Mouse (Mus musculus): Measurements from ENCODE around the gene Eif5a.
A peak's percentile ranks its signal among the peaks of the same experiment; 100 is the strongest.

- TF ChIP-seq POLR2AphosphoS2 (IDR thresholded peaks at IDR 0.05; ENCODE audit: insufficient read length, low read depth) (peak; percentile 52), POLR2A (IDR thresholded peaks at IDR 0.05; ENCODE audit: insufficient read length, low read depth) (no peak), MYOG (IDR thresholded peaks at IDR 0.05; ENCODE audit: control insufficient read depth in 1 of 3, insufficient read depth in 1 of 3, insufficient read length in 2 of 3, low read depth in 2 of 3) (no peak), SRF (IDR thresholded peaks at IDR 0.05; ENCODE audit: control insufficient read depth, insufficient read length, low read depth) (no peak), MAX (IDR thresholded peaks at IDR 0.05; ENCODE audit: low read depth) (no peak), E2F4 (IDR thresholded peaks at IDR 0.05; ENCODE audit: insufficient read depth) (no peak), USF1 (IDR thresholded peaks at IDR 0.05; ENCODE audit: low read depth) (no peak), CEBPB (IDR thresholded peaks at IDR 0.05; ENCODE audit: insufficient read depth, poor library complexity, severe bottlenecking) (no peak), MYOD1 (IDR thresholded peaks at IDR 0.05; ENCODE audit: control insufficient read depth in 1 of 3, insufficient read length in 2 of 3, low read depth in 2 of 3) (no peak), REST (IDR thresholded peaks at IDR 0.05; ENCODE audit: insufficient read depth, insufficient read length) (no peak), TCF12 (IDR thresholded peaks at IDR 0.05; ENCODE audit: insufficient read depth, poor library complexity, severe bottlenecking) (no peak), TCF3 (IDR thresholded peaks at IDR 0.05; ENCODE audit: insufficient read length, low read depth) (no peak)
Measured at GRCm38 (mm10) chr11:69918118-69918517, 3.6 kb downstream of the Eif5a start.

Data from myocyte (in vitro differentiated cells).